Mouse (Mus musculus) kidney, postnatal 25 days (tissue): ENCODE results near the gene Lkaaear1.

Experiments
- DNase-seq, 2 experiments: peaks; one replicate each; pipeline ENCODE4 v3.0.0; 2021; ENCODE audit warnings: mixed read lengths in 2 of 2

The Lkaaear1 gene

GRCm38 (mm10) chr2:181681978-181682377, 16.3 kb downstream of the Lkaaear1 start:
- DNase-seq = no peak

- DNase-seq = peak in 1 of 2 experiments; percentile 40
These were observed 17.5 kb downstream of the Lkaaear1 start for GRCm38 (mm10) chr2:181680716-181681117.

GRCm38 (mm10) chr2:181679951-181680715, 18.1 kb downstream of the Lkaaear1 start, which contains the start of gene Tcea2:
TSS of gene Tcea2 (plus strand) at chr2:181680310.
- peak; percentile 70 to 92 for DNase-seq

- peak; percentile 84 to 89 for DNase-seq
These were observed 19.5 kb downstream of the Lkaaear1 start for GRCm38 (mm10) chr2:181678780-181679179.

GRCm38 (mm10) chr2:181677755-181678098, 20.5 kb downstream of the Lkaaear1 start:
- DNase-seq = peak; percentile 57 to 80

- DNase-seq = peak; percentile 59 to 86
These were observed 21.0 kb downstream of the Lkaaear1 start for GRCm38 (mm10) chr2:181677096-181677754.

GRCm38 (mm10) chr2:181676424-181676823, 21.8 kb downstream of the Lkaaear1 start:
- peak; percentile 49 to 57 for DNase-seq

GRCm38 (mm10) chr2:181675454-181675853, 22.8 kb downstream of the Lkaaear1 start:
- DNase-seq = peak; percentile 84 to 94

GRCm38 (mm10) chr2:181674934-181675333, 23.3 kb downstream of the Lkaaear1 start:
- peak in 1 of 2 experiments; percentile 19 for DNase-seq

- DNase-seq = peak in 1 of 2 experiments; percentile 48
These were observed 24.7 kb downstream of the Lkaaear1 start for GRCm38 (mm10) chr2:181673501-181673900.

- DNase-seq = no peak
These were observed 26.3 kb downstream of the Lkaaear1 start for GRCm38 (mm10) chr2:181671984-181672383.

GRCm38 (mm10) chr2:181671326-181671725, 26.9 kb downstream of the Lkaaear1 start, which contains the start of gene Sox18:
TSS of gene Sox18 (minus strand) at chr2:181671640.
- peak; percentile 79 to 87 for DNase-seq

GRCm38 (mm10) chr2:181670913-181671311, 27.3 kb downstream of the Lkaaear1 start:
- DNase-seq = peak in 1 of 2 experiments; percentile 25

GRCm38 (mm10) chr2:181670285-181670912, 27.8 kb downstream of the Lkaaear1 start:
- DNase-seq = peak; percentile 35 to 52

- peak; percentile 70 to 90 for DNase-seq
These were observed 35.0 kb downstream of the Lkaaear1 start for GRCm38 (mm10) chr2:181663298-181663630.

- peak; percentile 58 to 83 for DNase-seq
These were observed 35.5 kb downstream of the Lkaaear1 start for GRCm38 (mm10) chr2:181662620-181663297.

GRCm38 (mm10) chr2:181659609-181660055, 38.6 kb downstream of the Lkaaear1 start:
- DNase-seq = peak; percentile 91 to 92

GRCm38 (mm10) chr2:181658930-181659555, 39.2 kb downstream of the Lkaaear1 start:
- peak; percentile 79 to 83 for DNase-seq

- no peak for DNase-seq
These were observed 39.7 kb downstream of the Lkaaear1 start for GRCm38 (mm10) chr2:181658528-181658927.

- no peak for DNase-seq
These were observed 40.8 kb downstream of the Lkaaear1 start for GRCm38 (mm10) chr2:181657441-181657840.

GRCm38 (mm10) chr2:181656734-181657133, 41.5 kb downstream of the Lkaaear1 start, which contains the start of gene Gm29797:
TSS of gene Gm29797 (plus strand) at chr2:181657034.
- no peak for DNase-seq

GRCm38 (mm10) chr2:181653523-181653922, 44.7 kb downstream of the Lkaaear1 start:
- no peak for DNase-seq
